Mouse (Mus musculus) neural tube, embryonic 11.5 days (tissue): ENCODE data around the gene Arid5b. TPM values are rescaled to one million over a fixed set of nuclear protein-coding genes. Genes with fewer than 3 reads are reported as not detected.

ENCODE experiments used
- ATAC-seq: fragments of 200-750 bp; cut with Nextera tagmentation; 2 replicates; pipeline ENCODE4 v1.8.0; 2017; ENCODE audit warnings: moderate number of reproducible peaks, mild to moderate bottlenecking, moderate TSS enrichment, moderate library complexity; ENCODE audit not compliant: insufficient read depth, low FRiP score, low TSS enrichment
- DNase-seq: peaks from one replicate; pipeline ENCODE4 v3.0.0-alpha.2; 2015; ENCODE audit warnings: low spot score
- H3K27ac ChIP-seq: fragments of 300-500 bp; sonication (generic); 2 replicates; pipeline ENCODE4 v1.5.1; 2014; ENCODE audit warnings: low read depth, mild to moderate bottlenecking, low read length
- H3K27me3 ChIP-seq: fragments of 300-500 bp; sonication (generic); 2 replicates; pipeline ENCODE4 v1.6.1; 2014; ENCODE audit warnings: mild to moderate bottlenecking, low read length, mixed read lengths; ENCODE audit not compliant: control insufficient read depth, insufficient read depth
- H3K36me3 ChIP-seq: fragments of 300-500 bp; sonication (generic); 2 replicates; pipeline ENCODE4 v1.6.1; 2014; ENCODE audit warnings: mild to moderate bottlenecking, low read length, moderate library complexity, mixed read lengths; ENCODE audit not compliant: control insufficient read depth, insufficient read depth
- H3K4me1 ChIP-seq: fragments of 300-500 bp; sonication (generic); 2 replicates; pipeline ENCODE4 v1.6.1; 2014; ENCODE audit warnings: low read length, mixed read lengths; ENCODE audit not compliant: control insufficient read depth, insufficient read depth
- H3K4me2 ChIP-seq: fragments of 300-500 bp; sonication (generic); 2 replicates; pipeline ENCODE4 v1.6.1; 2014; ENCODE audit warnings: low read depth, mild to moderate bottlenecking, moderate library complexity
- H3K4me3 ChIP-seq: fragments of 300-500 bp; sonication (generic); 2 replicates; pipeline ENCODE4 v1.5.1; 2014; ENCODE audit warnings: low read depth, low read length
- H3K9ac ChIP-seq: fragments of 300-500 bp; sonication (generic); 2 replicates; pipeline ENCODE4 v1.6.1; 2014; ENCODE audit warnings: mild to moderate bottlenecking, low read length
- H3K9me3 ChIP-seq: fragments of 300-500 bp; sonication (generic); 2 replicates; pipeline ENCODE4 v1.6.1; 2016; ENCODE audit warnings: low read length; ENCODE audit not compliant: control insufficient read depth
- WGBS: fragments of 180-500 bp; shearing (Covaris S2); extraction: QIAGEN DNeasy Blood & Tissue Kit; methylation state at CpG from one replicate; pipeline ENCODE4 v1.1.7; 2014; 5-methylcytosine and 5-hydroxymethylcytosine counted together
- polyA plus RNA-seq: library from polyadenylated mRNA; unstranded; fragments of >200 nt; fragmentation: Nextera tagmentation; extraction: Ambion mirVana; gene quantifications from 2 replicates; pipeline ENCODE4 v1.2.1, GENCODE M21; 2014

Gene Arid5b
- polyA plus RNA-seq, 1 experiment from 2014 or later: 15.0 TPM

- no peak for ATAC-seq
- no peak for DNase-seq
- Histone ChIP-seq H3K36me3 (no peaks in the 10 kb centered on the region), H3K27ac (no peak overlapping the region), H3K9ac (no peak overlapping the region), H3K27me3 (no peaks in the 10 kb centered on the region), H3K4me3 (no peak overlapping the region), H3K9me3 (no peaks in the 10 kb centered on the region), H3K4me2 (no peak overlapping the region), H3K4me1 (peaks cover 13% of the 10 kb centered on the region)
- 88% methylated on average over 12 of the region's 12 CpGs for WGBS
Observed at GRCm38 (mm10) chr10:68210025-68210642, 68.4 kb downstream of the Arid5b start.

- 55% methylated on average over 5 of the region's 5 CpGs for WGBS
- H3K9ac ChIP-seq: no peak overlapping the region
- H3K9me3 ChIP-seq: no peaks in the 10 kb centered on the region
- ATAC-seq (no peak), DNase-seq (no peak)
- H3K4me1 ChIP-seq: peaks cover 13% of the 10 kb centered on the region
- H3K27ac ChIP-seq: no peak overlapping the region
- H3K4me3 ChIP-seq: no peak overlapping the region
- no peak overlapping the region for H3K4me2 ChIP-seq
- no peaks in the 10 kb centered on the region for H3K27me3 ChIP-seq
- H3K36me3 ChIP-seq: no peaks in the 10 kb centered on the region
Observed at GRCm38 (mm10) chr10:68208670-68209065, 69.9 kb downstream of the Arid5b start.

GRCm38 (mm10) chr10:68207803-68208669 is 70.5 kb downstream of the Arid5b start:
- Histone ChIP-seq H3K9me3 (no peaks in the 10 kb centered on the region), H3K9ac (no peak overlapping the region), H3K27ac (no peak overlapping the region), H3K27me3 (no peaks in the 10 kb centered on the region), H3K36me3 (no peaks in the 10 kb centered on the region), H3K4me2 (no peak overlapping the region), H3K4me3 (no peak overlapping the region), H3K4me1 (peaks cover 13% of the 10 kb centered on the region)
- ATAC-seq (peak; percentile 61), DNase-seq (peak; percentile 54)
- WGBS: 18% methylated on average over 20 of the region's 20 CpGs

- ATAC-seq (no peak), DNase-seq (no peak)
- no peak overlapping the region for H3K4me2 ChIP-seq
- WGBS: 88% methylated on average over 6 of the region's 6 CpGs
- H3K36me3 ChIP-seq: no peaks in the 10 kb centered on the region
- H3K27me3 ChIP-seq: no peaks in the 10 kb centered on the region
- no peak overlapping the region for H3K9ac ChIP-seq
- peaks cover 7% of the 10 kb centered on the region for H3K4me1 ChIP-seq
- no peaks in the 10 kb centered on the region for H3K9me3 ChIP-seq
- no peak overlapping the region for H3K27ac ChIP-seq
- H3K4me3 ChIP-seq: no peak overlapping the region
Observed at GRCm38 (mm10) chr10:68204391-68204790, 74.1 kb downstream of the Arid5b start.

GRCm38 (mm10) chr10:68203860-68204259 is 74.7 kb downstream of the Arid5b start:
- no peak overlapping the region for H3K9ac ChIP-seq
- WGBS: 89% methylated on average over 7 of the region's 7 CpGs
- H3K9me3 ChIP-seq: no peaks in the 10 kb centered on the region
- no peak overlapping the region for H3K27ac ChIP-seq
- no peaks in the 10 kb centered on the region for H3K36me3 ChIP-seq
- H3K4me2 ChIP-seq: no peak overlapping the region
- peaks cover 3% of the 10 kb centered on the region for H3K4me1 ChIP-seq
- no peaks in the 10 kb centered on the region for H3K27me3 ChIP-seq
- ATAC-seq (no peak), DNase-seq (no peak)
- no peak overlapping the region for H3K4me3 ChIP-seq

- DNase-seq: no peak
- Histone ChIP-seq H3K4me3 (no peak overlapping the region), H3K4me2 (no peak overlapping the region), H3K27me3 (no peaks in the 10 kb centered on the region), H3K4me1 (no peaks in the 10 kb centered on the region), H3K36me3 (no peaks in the 10 kb centered on the region), H3K9ac (no peak overlapping the region), H3K9me3 (no peaks in the 10 kb centered on the region), H3K27ac (no peak overlapping the region)
- no peak for ATAC-seq
- 81% methylated on average over 11 of the region's 11 CpGs for WGBS
Observed at GRCm38 (mm10) chr10:68203322-68203721, 75.2 kb downstream of the Arid5b start.

GRCm38 (mm10) chr10:68199440-68199839 is 79.1 kb downstream of the Arid5b start:
- 88% methylated on average over 5 of the region's 5 CpGs for WGBS
- Histone ChIP-seq H3K4me3 (no peak overlapping the region), H3K9ac (no peak overlapping the region), H3K9me3 (no peaks in the 10 kb centered on the region), H3K36me3 (no peaks in the 10 kb centered on the region), H3K27me3 (no peaks in the 10 kb centered on the region), H3K27ac (no peak overlapping the region), H3K4me1 (no peaks in the 10 kb centered on the region), H3K4me2 (no peak overlapping the region)
- DNase-seq (no peak), ATAC-seq (no peak)

GRCm38 (mm10) chr10:68196324-68196723 is 82.2 kb downstream of the Arid5b start:
- Histone ChIP-seq H3K27ac (no peak overlapping the region), H3K4me2 (no peak overlapping the region), H3K36me3 (no peaks in the 10 kb centered on the region), H3K27me3 (no peaks in the 10 kb centered on the region), H3K9me3 (no peaks in the 10 kb centered on the region), H3K4me3 (no peak overlapping the region), H3K9ac (no peak overlapping the region), H3K4me1 (peaks cover 2% of the 10 kb centered on the region; the same call in 1 of the 2 replicates)
- 78% methylated on average over 9 of the region's 9 CpGs for WGBS
- ATAC-seq (no peak), DNase-seq (no peak)

GRCm38 (mm10) chr10:68193561-68193960 is 85.0 kb downstream of the Arid5b start:
- no peak overlapping the region for H3K4me3 ChIP-seq
- H3K27me3 ChIP-seq: no peaks in the 10 kb centered on the region
- no peaks in the 10 kb centered on the region for H3K36me3 ChIP-seq
- ATAC-seq (no peak), DNase-seq (no peak)
- no peak overlapping the region for H3K9ac ChIP-seq
- H3K9me3 ChIP-seq: no peaks in the 10 kb centered on the region
- H3K4me1 ChIP-seq: peaks cover 4% of the 10 kb centered on the region; the same call in 1 of the 2 replicates
- WGBS: 47% methylated on average over 3 of the region's 3 CpGs
- H3K27ac ChIP-seq: no peak overlapping the region
- no peak overlapping the region for H3K4me2 ChIP-seq
